Mouse (Mus musculus) kidney, embryonic 15.5 days (tissue): ENCODE results near the gene Slc27a3. TPM values are rescaled to one million over a fixed set of nuclear protein-coding genes. Genes with fewer than 3 reads are reported as not detected.

ENCODE experiments used
- ATAC-seq: fragments of 200-750 bp; cut with Nextera tagmentation; replicated peaks from 2 replicates; pipeline ENCODE4 v1.8.0; 2017; ENCODE audit warnings: moderate TSS enrichment; ENCODE audit not compliant: low FRiP score
- H3K27ac ChIP-seq: fragments of 300-500 bp; sonication (generic); 2 replicates; pipeline ENCODE4 v1.5.1; 2015; ENCODE audit warnings: mild to moderate bottlenecking, inconsistent platforms
- H3K27me3 ChIP-seq: fragments of 300-500 bp; sonication (generic); 2 replicates; pipeline ENCODE4 v1.6.1; 2015; ENCODE audit warnings: inconsistent platforms
- H3K36me3 ChIP-seq: fragments of 300-500 bp; sonication (generic); 2 replicates; pipeline ENCODE4 v1.6.1; 2015; ENCODE audit warnings: inconsistent platforms
- H3K4me1 ChIP-seq: fragments of 300-500 bp; sonication (generic); 2 replicates; pipeline ENCODE4 v1.6.1; 2015; ENCODE audit warnings: inconsistent platforms
- H3K4me2 ChIP-seq: fragments of 300-500 bp; sonication (generic); 2 replicates; pipeline ENCODE4 v1.6.1; 2015; ENCODE audit warnings: moderate library complexity, mild to moderate bottlenecking, inconsistent platforms
- H3K4me3 ChIP-seq: fragments of 300-500 bp; sonication (generic); replicated peaks from 2 replicates; pipeline ENCODE4 v1.5.1; 2015; ENCODE audit warnings: mild to moderate bottlenecking, inconsistent platforms
- H3K9ac ChIP-seq: fragments of 300-500 bp; sonication (generic); 2 replicates; pipeline ENCODE4 v1.6.1; 2015; ENCODE audit warnings: mild to moderate bottlenecking, inconsistent platforms
- H3K9me3 ChIP-seq: fragments of 300-500 bp; sonication (generic); replicated peaks from 2 replicates; pipeline ENCODE4 v1.6.1; 2016; ENCODE audit warnings: inconsistent platforms
- WGBS: fragments of 180-500 bp; shearing (Covaris S2); methylation state at CpG from one replicate; pipeline ENCODE4 v1.1.7; 2015; ENCODE audit warnings: mixed read lengths; 5-methylcytosine and 5-hydroxymethylcytosine counted together
- polyA plus RNA-seq: library from polyadenylated mRNA; unstranded; fragments of >200 nt; fragmentation: Nextera tagmentation; extraction: Ambion mirVana; gene quantifications from 2 replicates; pipeline ENCODE4 v1.2.1, GENCODE M21; 2015

Slc27a3 gene
- polyA plus RNA-seq = 15.4 and 17.3 TPM in 2 replicates

GRCm38 (mm10) chr3:90389511-90390490 lies at the start of gene Slc27a3:
Slc27a3 (minus strand) TSS chr3:90389938.
- Histone ChIP-seq H3K4me2 (peak within 1 kb of the TSS; percentile 92), H3K27me3 (no peaks in the 10 kb centered on the region), H3K27ac (peak within 1 kb of the TSS; percentile 90), H3K4me1 (peaks cover 49% of the 10 kb centered on the region), H3K4me3 (peak within 1 kb of the TSS; percentile 60), H3K9me3 (no peaks in the 10 kb centered on the region), H3K36me3 (peaks cover 57% of the 10 kb centered on the region), H3K9ac (peak within 1 kb of the TSS; percentile 63)
- peak; percentile 72 for ATAC-seq
- under 1% methylated on average over 55 of the region's 55 CpGs for WGBS

DNA sequence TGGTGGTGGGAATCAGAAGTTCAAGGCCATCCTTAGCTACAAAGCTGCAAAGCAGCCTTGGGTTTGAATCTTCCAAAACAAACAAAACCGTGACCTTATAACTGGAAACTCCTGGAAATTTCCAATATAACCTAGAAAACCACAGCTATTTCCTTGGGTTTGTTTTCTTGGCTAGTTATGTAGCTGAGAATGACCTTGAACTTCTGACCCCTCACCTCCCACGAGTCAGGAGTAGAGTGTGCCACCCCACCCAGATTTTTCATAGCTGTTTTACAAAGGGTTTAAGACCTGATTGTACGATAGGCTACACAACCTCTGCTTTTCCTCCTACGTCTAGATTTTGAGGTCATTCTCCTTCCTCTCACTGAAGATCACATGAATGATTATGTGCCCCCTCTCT lies 47.4 kb upstream of the Slc27a3 start:
- H3K9ac ChIP-seq = no peak overlapping the region

GRCm38 (mm10) chr3:90434073-90434730 lies 44.5 kb upstream of the Slc27a3 start:
- 48% methylated on average over 11 of the region's 11 CpGs for WGBS
- peak overlapping the region; percentile 80 for H3K4me3 ChIP-seq
- H3K4me1 ChIP-seq = peaks cover 32% of the 10 kb centered on the region
- no peaks in the 10 kb centered on the region for H3K27me3 ChIP-seq
- H3K9ac ChIP-seq = peak overlapping the region; percentile 34
- H3K27ac ChIP-seq = peak overlapping the region; percentile 99
- peak overlapping the region; percentile 77 for H3K4me2 ChIP-seq
- H3K36me3 ChIP-seq = peaks cover 1% of the 10 kb centered on the region; the same call in 1 of the 2 replicates
- no peaks in the 10 kb centered on the region for H3K9me3 ChIP-seq
- no peak for ATAC-seq

More for the DNA sequence above, 47.4 kb upstream of the Slc27a3 start:
- WGBS = 53% methylated on average over 4 of the region's 4 CpGs
- Histone ChIP-seq H3K27ac (no peak overlapping the region), H3K4me2 (no peak overlapping the region), H3K36me3 (no peaks in the 10 kb centered on the region), H3K27me3 (no peaks in the 10 kb centered on the region), H3K9me3 (no peaks in the 10 kb centered on the region), H3K4me3 (no peak overlapping the region), H3K4me1 (peaks cover 8% of the 10 kb centered on the region)
- no peak for ATAC-seq

DNA sequence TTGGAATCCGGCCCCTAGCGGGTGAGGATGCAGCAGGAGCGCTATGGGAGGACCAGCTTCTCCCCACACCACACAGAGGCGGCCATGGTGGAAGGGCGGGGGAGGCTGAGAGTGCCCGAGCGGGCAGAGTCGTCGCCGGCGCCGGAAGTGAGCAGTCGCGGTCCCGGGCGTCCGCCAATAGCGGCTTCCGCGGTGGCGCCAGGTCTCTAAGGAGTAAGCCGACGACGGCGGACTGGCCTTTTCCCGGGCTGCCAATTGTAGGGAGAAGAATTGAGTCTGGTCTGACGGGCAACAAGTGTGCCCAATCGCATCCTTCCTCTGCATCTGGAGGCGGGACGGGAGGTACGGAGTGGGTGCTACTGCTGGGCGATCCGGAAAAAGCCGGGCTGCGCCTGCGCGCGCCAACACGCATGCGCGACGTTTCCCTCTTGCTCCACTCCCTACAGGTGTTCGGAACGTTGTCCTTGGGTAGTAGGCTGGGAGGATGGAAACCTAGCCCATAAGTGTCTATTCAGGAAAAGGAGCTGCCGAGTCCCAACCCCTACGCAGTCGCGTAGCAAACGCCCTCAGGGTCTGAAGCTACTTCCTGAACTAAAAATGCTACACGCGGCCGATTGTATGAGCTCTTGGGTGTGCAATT lies 43.8 kb upstream of the Slc27a3 start, which contains the start of gene Ints3:
TSS of gene Ints3 (minus strand) at position 242 of the 640 bp plus-strand sequence.
- Histone ChIP-seq H3K9ac (peak within 1 kb of the TSS; percentile 78), H3K27me3 (no peaks in the 10 kb centered on the region), H3K36me3 (peaks cover 4% of the 10 kb centered on the region; the same call in 1 of the 2 replicates), H3K9me3 (no peaks in the 10 kb centered on the region), H3K4me3 (peak within 1 kb of the TSS; percentile 80), H3K4me2 (peak within 1 kb of the TSS; percentile 77), H3K4me1 (peaks cover 39% of the 10 kb centered on the region), H3K27ac (peak within 1 kb of the TSS; percentile 99)
- ATAC-seq = peak; percentile 99
- WGBS = under 1% methylated on average over 52 of the region's 52 CpGs

DNA sequence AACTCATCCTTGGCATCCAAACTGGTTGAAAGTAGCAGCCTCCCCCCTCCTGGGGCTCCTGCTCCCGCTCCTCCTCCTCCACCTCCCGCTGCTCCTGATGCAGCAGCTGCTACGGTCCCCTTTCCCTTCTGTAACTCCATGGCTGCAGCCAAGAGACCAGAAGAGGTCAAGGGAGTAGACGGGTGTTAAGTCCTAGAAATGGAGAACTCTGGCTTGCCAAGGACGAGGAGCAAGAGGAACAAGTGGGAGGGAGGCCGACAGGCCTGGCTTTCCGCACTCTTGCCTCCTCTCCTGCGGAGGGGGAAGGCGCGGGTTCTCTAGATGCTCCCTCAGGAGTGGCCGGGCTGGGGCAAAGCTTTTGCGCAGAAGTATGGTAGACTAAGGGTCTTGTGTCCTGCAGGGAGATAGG lies 43.1 kb upstream of the Slc27a3 start:
- H3K4me2 ChIP-seq = peak overlapping the region; percentile 77
- H3K9ac ChIP-seq = peak overlapping the region; percentile 78
- WGBS = 0% methylated on average over 12 of the region's 12 CpGs
- H3K4me3 ChIP-seq = peak overlapping the region; percentile 80
- peak; percentile 37 for ATAC-seq
- peaks cover 46% of the 10 kb centered on the region for H3K4me1 ChIP-seq
- H3K9me3 ChIP-seq = no peaks in the 10 kb centered on the region
- peak overlapping the region; percentile 99 for H3K27ac ChIP-seq
- H3K36me3 ChIP-seq = peaks cover 4% of the 10 kb centered on the region; the same call in 1 of the 2 replicates
- no peaks in the 10 kb centered on the region for H3K27me3 ChIP-seq

DNA sequence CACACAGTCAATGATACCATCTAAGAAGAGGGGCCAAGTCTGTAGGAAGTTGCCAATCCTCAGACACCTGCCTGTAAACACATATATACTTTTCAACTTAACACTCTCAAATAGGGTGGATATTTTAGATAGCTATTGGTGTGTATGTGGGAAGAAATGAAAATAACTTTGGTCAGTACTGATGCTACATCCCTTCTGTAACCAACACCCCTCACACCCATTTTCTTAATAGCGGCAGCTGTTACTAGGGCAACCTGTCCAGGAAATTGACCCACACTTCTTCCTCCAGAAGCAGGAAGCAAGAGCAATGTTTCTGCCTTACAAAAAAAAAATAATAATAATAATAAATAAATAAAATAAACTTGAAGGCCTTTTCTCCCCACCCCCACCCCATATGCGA lies 42.6 kb upstream of the Slc27a3 start:
- Histone ChIP-seq H3K4me2 (peak overlapping the region; percentile 77), H3K4me3 (peak overlapping the region; percentile 80), H3K4me1 (peaks cover 49% of the 10 kb centered on the region), H3K36me3 (peaks cover 4% of the 10 kb centered on the region; the same call in 1 of the 2 replicates), H3K27ac (peak overlapping the region; percentile 99; the same call in 1 of the 2 replicates), H3K9me3 (no peaks in the 10 kb centered on the region), H3K9ac (peak overlapping the region; percentile 78), H3K27me3 (no peaks in the 10 kb centered on the region)
- no peak for ATAC-seq
- WGBS = 9% methylated on average over 2 of the region's 2 CpGs

DNA sequence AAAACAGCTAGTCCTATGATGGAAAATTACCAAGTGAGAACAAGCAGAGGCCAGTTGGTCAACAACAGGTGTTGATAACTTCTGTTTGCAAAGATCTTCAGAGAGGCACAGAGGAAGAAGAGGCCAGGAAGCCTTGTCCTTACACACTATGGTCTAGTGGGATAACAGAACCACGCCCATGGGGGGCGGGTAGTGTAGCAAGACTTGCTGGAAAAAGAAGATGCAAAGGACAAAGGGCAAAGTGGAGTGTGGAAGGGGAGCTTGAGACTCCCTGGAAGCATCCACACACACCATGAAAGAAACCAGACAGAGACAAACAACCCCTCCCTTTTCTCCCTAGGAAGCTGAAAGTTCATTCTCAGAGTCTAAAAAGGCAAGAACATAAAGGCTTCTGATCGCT lies 39.8 kb upstream of the Slc27a3 start:
- no peaks in the 10 kb centered on the region for H3K27me3 ChIP-seq
- H3K9ac ChIP-seq = no peak overlapping the region
- no peak overlapping the region for H3K4me3 ChIP-seq
- H3K4me1 ChIP-seq = peaks cover 54% of the 10 kb centered on the region
- no peak overlapping the region for H3K27ac ChIP-seq
- no peak overlapping the region for H3K4me2 ChIP-seq
- H3K9me3 ChIP-seq = no peaks in the 10 kb centered on the region
- no peak for ATAC-seq
- peaks cover 12% of the 10 kb centered on the region; the same call in 1 of the 2 replicates for H3K36me3 ChIP-seq
- WGBS = 83% methylated on average over 3 of the region's 3 CpGs

- no peaks in the 10 kb centered on the region for H3K27me3 ChIP-seq
- peak overlapping the region; percentile 56; the same call in 1 of the 2 replicates for H3K27ac ChIP-seq
- H3K9me3 ChIP-seq = no peaks in the 10 kb centered on the region
- no peak for ATAC-seq
- no peak overlapping the region for H3K4me2 ChIP-seq
- no peak overlapping the region for H3K9ac ChIP-seq
- peaks cover 20% of the 10 kb centered on the region for H3K36me3 ChIP-seq
- peaks cover 49% of the 10 kb centered on the region for H3K4me1 ChIP-seq
- WGBS = 78% methylated on average over 6 of the region's 6 CpGs
- no peak overlapping the region for H3K4me3 ChIP-seq
Observed at GRCm38 (mm10) chr3:90428186-90428585, 38.4 kb upstream of the Slc27a3 start.

- H3K4me1 ChIP-seq = peaks cover 49% of the 10 kb centered on the region
- H3K4me3 ChIP-seq = no peak overlapping the region
- no peak overlapping the region for H3K9ac ChIP-seq
- H3K4me2 ChIP-seq = no peak overlapping the region
- 82% methylated on average over 1 of the region's 1 CpGs for WGBS
- H3K36me3 ChIP-seq = peaks cover 26% of the 10 kb centered on the region
- H3K27me3 ChIP-seq = no peaks in the 10 kb centered on the region
- peak overlapping the region; percentile 56; the same call in 1 of the 2 replicates for H3K27ac ChIP-seq
- ATAC-seq = 0 out of 2 replicates have a peak, but pooled peaks have one; percentile 22
- H3K9me3 ChIP-seq = no peaks in the 10 kb centered on the region
Observed at GRCm38 (mm10) chr3:90427574-90427973, 37.8 kb upstream of the Slc27a3 start.

DNA sequence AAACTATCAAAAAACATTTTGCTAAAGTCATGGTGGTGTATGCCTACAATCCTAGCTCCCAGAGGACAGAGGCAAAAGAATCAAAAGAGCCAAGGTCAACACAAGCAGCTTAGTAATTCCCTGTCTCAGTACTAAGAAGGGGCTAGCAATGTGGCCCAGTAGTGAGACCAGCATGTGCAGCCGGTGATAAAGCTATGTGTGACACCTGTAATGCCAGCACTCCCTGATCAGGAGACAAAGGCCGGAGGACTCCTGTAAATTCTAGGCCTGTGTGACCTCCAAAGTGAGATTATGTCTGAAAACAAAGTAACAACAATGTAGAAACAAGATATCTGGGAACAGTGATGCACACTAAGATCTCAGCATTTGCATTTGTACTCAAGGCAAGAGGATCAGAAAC lies 35.8 kb upstream of the Slc27a3 start:
- Histone ChIP-seq H3K4me3 (no peak overlapping the region), H3K9ac (no peak overlapping the region), H3K36me3 (peaks cover 40% of the 10 kb centered on the region), H3K9me3 (no peaks in the 10 kb centered on the region), H3K4me2 (no peak overlapping the region), H3K4me1 (peaks cover 29% of the 10 kb centered on the region), H3K27me3 (no peaks in the 10 kb centered on the region), H3K27ac (no peak overlapping the region)
- 90% methylated on average over 2 of the region's 2 CpGs for WGBS
- ATAC-seq = no peak

GRCm38 (mm10) chr3:90423549-90423948 lies 33.8 kb upstream of the Slc27a3 start:
- ATAC-seq = no peak
- Histone ChIP-seq H3K36me3 (peaks cover 54% of the 10 kb centered on the region), H3K4me3 (no peak overlapping the region)

More at GRCm38 (mm10) chr3:90423549-90423948, 33.8 kb upstream of the Slc27a3 start:
- no peak overlapping the region for H3K4me2 ChIP-seq
- no peak overlapping the region for H3K27ac ChIP-seq
- H3K9ac ChIP-seq = no peak overlapping the region
- H3K9me3 ChIP-seq = no peaks in the 10 kb centered on the region
- H3K27me3 ChIP-seq = no peaks in the 10 kb centered on the region
- H3K4me1 ChIP-seq = peaks cover 16% of the 10 kb centered on the region
